Mouse (Mus musculus) liver, postnatal 0 days (tissue): ENCODE measurements around the gene Pithd1. TPM values are rescaled to one million over a fixed set of nuclear protein-coding genes. Genes with fewer than 3 reads are reported as not detected.

Source experiments
- ATAC-seq: fragments of 200-750 bp; cut with Nextera tagmentation; 2 replicates; pipeline ENCODE4 v1.8.0; 2017; ENCODE audit warnings: mild to moderate bottlenecking, moderate library complexity
- DNase-seq: peaks from one replicate; pipeline ENCODE4 v3.0.0-alpha.2; 2016
- H3K27ac ChIP-seq: fragments of 300-500 bp; sonication (generic); 2 replicates; pipeline ENCODE4 v1.5.1; 2014; ENCODE audit warnings: antibody characterized with exemption, moderate library complexity, mild to moderate bottlenecking, low read depth
- H3K27me3 ChIP-seq: fragments of 300-500 bp; sonication (generic); 2 replicates; pipeline ENCODE4 v1.6.1; 2014; ENCODE audit warnings: low read length, control low read depth, mixed read lengths; ENCODE audit not compliant: insufficient read depth
- H3K36me3 ChIP-seq: fragments of 300-500 bp; sonication (generic); replicated peaks from 2 replicates; pipeline ENCODE4 v1.6.1; 2014; ENCODE audit warnings: mild to moderate bottlenecking, control low read depth, low read length, moderate library complexity, mixed read lengths; ENCODE audit not compliant: insufficient read depth
- H3K4me1 ChIP-seq: fragments of 300-500 bp; sonication (generic); 2 replicates; pipeline ENCODE4 v1.6.1; 2014; ENCODE audit warnings: antibody characterized with exemption, mild to moderate bottlenecking, control low read depth; ENCODE audit not compliant: insufficient read depth
- H3K4me2 ChIP-seq: fragments of 300-500 bp; sonication (generic); 2 replicates; pipeline ENCODE4 v1.6.1; 2014; ENCODE audit warnings: low read depth, mild to moderate bottlenecking, low read length, moderate library complexity, mixed read lengths
- H3K4me3 ChIP-seq: fragments of 300-500 bp; sonication (generic); 2 replicates; pipeline ENCODE4 v1.5.1; 2014; ENCODE audit warnings: low read depth, low read length
- H3K9ac ChIP-seq: fragments of 300-500 bp; sonication (generic); replicated peaks from 2 replicates; pipeline ENCODE4 v1.6.1; 2014; ENCODE audit warnings: mild to moderate bottlenecking, moderate library complexity
- H3K9me3 ChIP-seq: fragments of 300-500 bp; sonication (generic); 2 replicates; pipeline ENCODE4 v1.6.1; 2016; ENCODE audit warnings: mild to moderate bottlenecking, control low read depth, low read length, mixed read lengths
- CTCF ChIP-seq: sonication (generic); IDR thresholded peaks from 2 replicates; pipeline ENCODE4 v1.5.1; 2016; ENCODE audit warnings: antibody characterized with exemption, low read depth
- EP300 ChIP-seq: IDR thresholded peaks from 2 replicates; pipeline ENCODE4 v1.6.1; 2016; ENCODE audit warnings: antibody characterized with exemption, low read depth, mild to moderate bottlenecking
- WGBS: fragments of 180-500 bp; shearing (Covaris S2); extraction: QIAGEN DNeasy Blood & Tissue Kit; methylation state at CpG from one replicate; pipeline ENCODE4 v1.1.7; 2014; ENCODE audit not compliant: insufficient replicate concordance; 5-methylcytosine and 5-hydroxymethylcytosine counted together
- polyA plus RNA-seq: library from polyadenylated mRNA; unstranded; fragments of >200 nt; fragmentation: Nextera tagmentation; extraction: Ambion mirVana; gene quantifications from 2 replicates; pipeline ENCODE4 v1.2.1, GENCODE M21; 2015

Pithd1 gene
- polyA plus RNA-seq, 1 experiment from 2014 or later, result 45.2 TPM

- no peaks in the 10 kb centered on the region for H3K9me3 ChIP-seq
- peak overlapping the region; percentile 95 for H3K27ac ChIP-seq
- no peaks in the 10 kb centered on the region for H3K27me3 ChIP-seq
- H3K4me1 ChIP-seq, result peaks cover 18% of the 10 kb centered on the region
- DNase-seq, result peak; percentile 80
- H3K4me3 ChIP-seq, result no peak overlapping the region
- no peak for TF ChIP-seq CTCF
- TF ChIP-seq EP300, result peak; percentile 75
- H3K4me2 ChIP-seq, result peak overlapping the region; percentile 2; the same call in 1 of the 2 replicates
- 64% methylated on average over 8 of the region's 8 CpGs for WGBS
- peaks cover 54% of the 10 kb centered on the region for H3K36me3 ChIP-seq
- ATAC-seq, result peak; percentile 85
- no peak overlapping the region for H3K9ac ChIP-seq
Observed at GRCm38 (mm10) chr4:135958354-135958753, 28.7 kb downstream of the Pithd1 start.

GRCm38 (mm10) chr4:135955886-135956285 is 31.2 kb downstream of the Pithd1 start:
- Histone ChIP-seq H3K36me3 (peaks cover 57% of the 10 kb centered on the region), H3K27ac (peak overlapping the region; percentile 74), H3K9ac (peak overlapping the region; percentile 31; the same call in 1 of the 2 replicates), H3K27me3 (no peaks in the 10 kb centered on the region), H3K4me3 (no peak overlapping the region), H3K9me3 (no peaks in the 10 kb centered on the region; the same call in 1 of the 2 replicates), H3K4me1 (peaks cover 15% of the 10 kb centered on the region), H3K4me2 (no peak overlapping the region)
- DNase-seq (peak; percentile 60), ATAC-seq (peak; percentile 43)
- no peak for TF ChIP-seq EP300
- TF ChIP-seq CTCF, result no peak
- 72% methylated on average over 9 of the region's 9 CpGs for WGBS

GRCm38 (mm10) chr4:135954241-135954640 is 32.8 kb downstream of the Pithd1 start:
- TF ChIP-seq EP300 (no peak), CTCF (peak; percentile 98)
- Histone ChIP-seq H3K9me3 (no peaks in the 10 kb centered on the region; the same call in 1 of the 2 replicates), H3K4me3 (no peak overlapping the region), H3K27me3 (no peaks in the 10 kb centered on the region), H3K9ac (no peak overlapping the region), H3K27ac (no peak overlapping the region), H3K4me2 (no peak overlapping the region), H3K4me1 (peaks cover 15% of the 10 kb centered on the region), H3K36me3 (peaks cover 44% of the 10 kb centered on the region)
- ATAC-seq (no peak), DNase-seq (peak; percentile 89)
- WGBS, result 14% methylated on average over 2 of the region's 2 CpGs

- 76% methylated on average over 3 of the region's 3 CpGs for WGBS
- no peaks in the 10 kb centered on the region; the same call in 1 of the 2 replicates for H3K9me3 ChIP-seq
- TF ChIP-seq EP300 (no peak), CTCF (no peak)
- H3K27me3 ChIP-seq, result no peaks in the 10 kb centered on the region
- H3K4me2 ChIP-seq, result no peak overlapping the region
- DNase-seq (no peak), ATAC-seq (no peak)
- peaks cover 35% of the 10 kb centered on the region for H3K36me3 ChIP-seq
- H3K27ac ChIP-seq, result no peak overlapping the region
- H3K9ac ChIP-seq, result no peak overlapping the region
- H3K4me3 ChIP-seq, result no peak overlapping the region
- peaks cover 17% of the 10 kb centered on the region for H3K4me1 ChIP-seq
Observed at GRCm38 (mm10) chr4:135953179-135953578, 33.9 kb downstream of the Pithd1 start.

GRCm38 (mm10) chr4:135951505-135951904 is 35.6 kb downstream of the Pithd1 start:
- WGBS, result 97% methylated on average over 3 of the region's 3 CpGs
- Histone ChIP-seq H3K9me3 (no peaks in the 10 kb centered on the region; the same call in 1 of the 2 replicates), H3K9ac (no peak overlapping the region), H3K4me1 (peaks cover 19% of the 10 kb centered on the region), H3K4me3 (no peak overlapping the region), H3K27ac (no peak overlapping the region), H3K36me3 (peaks cover 28% of the 10 kb centered on the region), H3K27me3 (no peaks in the 10 kb centered on the region), H3K4me2 (no peak overlapping the region)
- peak; percentile 38 for DNase-seq
- no peak for TF ChIP-seq EP300
- peak; percentile 57 for TF ChIP-seq CTCF
- ATAC-seq, result no peak

- peaks cover 23% of the 10 kb centered on the region for H3K4me1 ChIP-seq
- 74% methylated on average over 6 of the region's 6 CpGs for WGBS
- peak overlapping the region; percentile 28; the same call in 1 of the 2 replicates for H3K4me2 ChIP-seq
- ATAC-seq, result peak; percentile 19; the same call in 1 of the 2 replicates
- peaks cover 22% of the 10 kb centered on the region for H3K36me3 ChIP-seq
- no peaks in the 10 kb centered on the region; the same call in 1 of the 2 replicates for H3K9me3 ChIP-seq
- DNase-seq, result peak; percentile 62
- no peak overlapping the region for H3K4me3 ChIP-seq
- H3K27ac ChIP-seq, result peak overlapping the region; percentile 77
- H3K27me3 ChIP-seq, result no peaks in the 10 kb centered on the region
- 0 out of 2 replicates have a peak overlapping the region, but pooled peaks have one; percentile 24 for H3K9ac ChIP-seq
- no peak for TF ChIP-seq CTCF
Observed at GRCm38 (mm10) chr4:135950365-135950764, 36.7 kb downstream of the Pithd1 start.
